Mouse (Mus musculus) layer of hippocampus, adult 2 months (tissue): ENCODE results near the gene Pigk. TPM values are rescaled to one million over a fixed set of nuclear protein-coding genes. Genes with fewer than 3 reads are reported as not detected.
A peak's percentile ranks its signal among the peaks of the same experiment; 100 is the strongest.

Experiments
- DNase-seq, 2 experiments: peaks; one replicate each; pipeline ENCODE4 v3.0.0; 2022; ENCODE audit warnings: low spot score in 2 of 2
- H3K27ac ChIP-seq: fragments of 200-600 bp; 2 replicates; pipeline ENCODE4 v1.8.1; 2022
- H3K4me3 ChIP-seq: fragments of 200-600 bp; 2 replicates; pipeline ENCODE4 v1.8.1; 2022; ENCODE audit warnings: mild to moderate bottlenecking
- CTCF ChIP-seq: fragments of 200-600 bp; conservative IDR thresholded peaks from 2 replicates; pipeline ENCODE4 v1.8.1; 2022; ENCODE audit warnings: antibody characterized with exemption, mild to moderate bottlenecking, moderate library complexity
- total RNA-seq, 2 experiments: library from RNA; stranded (reverse); gene quantifications; 2 replicates each; pipeline ENCODE4 v1.2.3; 2021

Gene Pigk
- total RNA-seq, 2 experiments from 2014 or later: 46.1 to 48.3 TPM

GRCm38 (mm10) chr3:152881706-152882105 is 167.8 kb downstream of the Pigk start:
- no peak for DNase-seq
- Histone ChIP-seq H3K4me3 (no peak overlapping the region), H3K27ac (peak overlapping the region; percentile 70; the same call in 1 of the 2 replicates)
- no peak for TF ChIP-seq CTCF

DNA sequence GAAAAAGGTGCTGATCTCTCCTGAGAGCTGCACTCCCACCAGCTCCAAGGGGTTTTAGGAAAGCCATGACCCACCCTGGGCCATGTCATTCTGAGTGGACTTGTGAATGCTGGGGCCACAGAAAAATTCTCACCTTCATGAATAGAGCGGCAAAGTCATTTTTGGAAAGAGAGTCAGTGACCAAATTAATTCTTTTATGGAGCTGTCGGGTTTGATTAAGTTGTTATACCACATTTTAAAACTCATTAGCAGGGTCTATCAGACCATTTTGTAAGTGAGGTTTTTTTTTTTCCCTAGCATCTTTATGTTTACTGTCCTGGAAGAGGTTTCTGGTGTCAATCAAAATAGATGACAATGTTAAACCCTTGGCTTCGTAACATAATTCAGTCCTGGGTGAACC is 169.7 kb downstream of the Pigk start:
- TF ChIP-seq CTCF: no peak
- DNase-seq: no peak
- H3K4me3 ChIP-seq: no peak overlapping the region
- peak overlapping the region; percentile 70 for H3K27ac ChIP-seq

DNA sequence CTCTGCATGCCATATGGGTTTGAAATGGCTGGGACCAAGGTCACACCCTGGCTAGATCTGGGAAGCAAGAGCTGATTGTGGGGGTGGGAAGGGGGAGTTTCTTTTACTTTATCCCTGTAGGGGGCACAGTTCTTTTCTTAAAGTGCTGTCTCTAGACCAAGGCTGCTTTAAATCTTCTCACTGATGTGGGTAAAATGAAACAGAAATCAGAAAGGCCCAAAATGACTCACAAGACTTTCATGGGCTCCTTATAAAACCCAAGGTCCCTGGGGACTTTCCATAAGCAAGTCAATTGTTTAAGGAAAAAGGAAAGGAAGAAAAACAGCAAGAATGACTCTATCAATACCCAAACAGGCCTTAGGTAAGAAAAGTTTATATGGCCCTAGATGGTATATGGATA is 172.8 kb downstream of the Pigk start:
- Histone ChIP-seq H3K27ac (peak overlapping the region; percentile 51; the same call in 1 of the 2 replicates), H3K4me3 (no peak overlapping the region)
- DNase-seq: no peak
- no peak; the same call in 1 of the 2 replicates for TF ChIP-seq CTCF

DNA sequence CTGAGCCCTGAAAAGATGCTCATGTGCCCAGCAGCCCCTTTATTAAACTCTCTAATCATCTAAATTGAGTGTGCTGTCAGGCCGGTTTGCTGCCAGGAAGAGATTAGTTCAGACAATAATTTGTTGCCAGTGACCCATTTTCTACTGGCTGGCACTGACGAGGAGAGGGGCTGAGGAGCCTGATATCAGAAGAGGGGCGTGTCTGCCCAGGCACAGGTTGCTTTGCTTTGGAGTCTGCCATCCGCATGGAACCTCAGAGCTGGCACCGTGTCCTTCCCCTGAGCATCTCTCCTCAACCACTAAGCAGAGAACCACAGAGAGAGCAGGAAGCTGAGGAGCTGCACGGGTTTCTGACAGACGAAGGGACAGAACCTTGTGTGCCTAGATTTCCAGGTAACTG is 174.2 kb downstream of the Pigk start:
- Histone ChIP-seq H3K27ac (peak overlapping the region; percentile 77), H3K4me3 (no peak overlapping the region)
- no peak for TF ChIP-seq CTCF
- no peak for DNase-seq

DNA sequence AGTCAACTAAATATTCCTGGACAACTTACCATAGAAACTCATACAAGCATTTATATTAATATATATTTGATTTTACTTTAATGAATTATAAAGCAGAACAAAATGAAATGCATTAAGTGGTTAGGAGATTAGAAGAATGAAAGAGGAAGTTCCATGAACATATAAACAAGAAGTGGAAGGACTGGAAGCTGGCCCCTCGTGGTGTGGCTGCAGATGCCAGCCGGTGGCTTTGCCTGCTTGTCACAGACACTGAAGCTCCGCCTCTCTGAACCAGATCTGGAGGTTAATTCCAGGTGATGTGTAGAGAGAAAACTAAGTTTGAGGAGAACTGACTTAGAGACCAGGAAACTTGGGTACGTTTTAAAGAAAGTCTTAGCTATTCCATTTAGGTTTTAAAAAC is 181.0 kb downstream of the Pigk start:
- DNase-seq: no peak
- Histone ChIP-seq H3K27ac (peak overlapping the region; percentile 36; the same call in 1 of the 2 replicates), H3K4me3 (no peak overlapping the region)
- TF ChIP-seq CTCF: no peak

GRCm38 (mm10) chr3:152896111-152896510 is 182.2 kb downstream of the Pigk start:
- no peak for DNase-seq
- no peak overlapping the region for H3K4me3 ChIP-seq
- TF ChIP-seq CTCF: no peak
- peak overlapping the region; percentile 36; the same call in 1 of the 2 replicates for H3K27ac ChIP-seq

GRCm38 (mm10) chr3:152897196-152897595 is 183.3 kb downstream of the Pigk start:
- H3K27ac ChIP-seq: no peak overlapping the region
- DNase-seq: no peak
- no peak for TF ChIP-seq CTCF
- H3K4me3 ChIP-seq: no peak overlapping the region

GRCm38 (mm10) chr3:152898906-152899305 is 185.0 kb downstream of the Pigk start:
- TF ChIP-seq CTCF: no peak
- Histone ChIP-seq H3K4me3 (no peak overlapping the region), H3K27ac (peak overlapping the region; percentile 32; the same call in 1 of the 2 replicates)
- no peak for DNase-seq

DNA sequence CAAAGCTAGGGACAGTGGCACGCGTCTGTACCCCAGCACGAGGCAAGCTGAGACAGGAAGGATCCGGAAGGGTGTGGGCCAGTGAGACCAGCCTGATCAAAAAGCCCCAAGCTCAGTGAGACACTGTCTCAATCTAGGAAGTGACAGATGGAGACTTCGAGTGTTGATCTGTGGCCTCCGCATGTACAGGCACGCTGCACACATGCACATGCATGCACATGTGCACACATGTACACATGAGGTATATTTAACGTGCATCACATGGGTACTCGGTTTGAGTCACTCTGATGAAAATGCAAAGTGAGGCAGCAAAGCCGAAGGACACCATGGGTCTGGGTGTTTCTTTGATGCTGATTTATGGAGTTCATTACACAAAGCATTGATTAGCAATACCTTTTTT is 191.1 kb downstream of the Pigk start:
- Histone ChIP-seq H3K27ac (peak overlapping the region; percentile 83), H3K4me3 (no peak overlapping the region)
- DNase-seq: no peak
- TF ChIP-seq CTCF: no peak

- no peak for DNase-seq
- TF ChIP-seq CTCF: no peak
- no peak overlapping the region for H3K4me3 ChIP-seq
Observed at GRCm38 (mm10) chr3:152905800-152906199, 191.9 kb downstream of the Pigk start.

GRCm38 (mm10) chr3:152907087-152907486 is 193.2 kb downstream of the Pigk start:
- Histone ChIP-seq H3K4me3 (no peak overlapping the region), H3K27ac (peak overlapping the region; percentile 68)
- peak; percentile 60 to 61 for DNase-seq
- TF ChIP-seq CTCF: no peak

More at GRCm38 (mm10) chr3:152905800-152906199, 191.9 kb downstream of the Pigk start:
- H3K27ac ChIP-seq: peak overlapping the region; percentile 83

GRCm38 (mm10) chr3:152907683-152908082 is 193.8 kb downstream of the Pigk start:
- no peak for DNase-seq
- peak overlapping the region; percentile 68; the same call in 1 of the 2 replicates for H3K27ac ChIP-seq
- no peak for TF ChIP-seq CTCF
- H3K4me3 ChIP-seq: no peak overlapping the region

DNA sequence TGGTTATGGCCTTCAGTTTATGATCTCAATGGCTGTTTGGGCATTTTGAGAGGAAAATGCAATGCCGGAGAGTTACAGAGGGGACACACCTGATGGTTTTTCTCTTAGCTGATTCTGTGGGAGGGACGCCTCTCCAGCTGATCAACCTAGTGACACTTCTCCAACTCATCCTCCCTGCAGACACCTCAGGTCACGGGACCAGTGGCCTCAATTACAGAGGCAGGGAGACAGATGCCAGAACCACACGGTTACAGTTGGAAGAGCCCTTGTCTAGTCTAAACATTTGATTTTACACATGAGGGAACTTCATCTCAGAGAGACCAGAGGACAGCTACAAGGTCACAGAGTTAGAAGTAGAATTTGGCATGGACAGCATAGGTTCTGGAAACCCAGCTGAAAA is 197.7 kb downstream of the Pigk start:
- peak overlapping the region; percentile 55; the same call in 1 of the 2 replicates for H3K27ac ChIP-seq
- no peak for TF ChIP-seq CTCF
- no peak for DNase-seq
- no peak overlapping the region for H3K4me3 ChIP-seq

DNA sequence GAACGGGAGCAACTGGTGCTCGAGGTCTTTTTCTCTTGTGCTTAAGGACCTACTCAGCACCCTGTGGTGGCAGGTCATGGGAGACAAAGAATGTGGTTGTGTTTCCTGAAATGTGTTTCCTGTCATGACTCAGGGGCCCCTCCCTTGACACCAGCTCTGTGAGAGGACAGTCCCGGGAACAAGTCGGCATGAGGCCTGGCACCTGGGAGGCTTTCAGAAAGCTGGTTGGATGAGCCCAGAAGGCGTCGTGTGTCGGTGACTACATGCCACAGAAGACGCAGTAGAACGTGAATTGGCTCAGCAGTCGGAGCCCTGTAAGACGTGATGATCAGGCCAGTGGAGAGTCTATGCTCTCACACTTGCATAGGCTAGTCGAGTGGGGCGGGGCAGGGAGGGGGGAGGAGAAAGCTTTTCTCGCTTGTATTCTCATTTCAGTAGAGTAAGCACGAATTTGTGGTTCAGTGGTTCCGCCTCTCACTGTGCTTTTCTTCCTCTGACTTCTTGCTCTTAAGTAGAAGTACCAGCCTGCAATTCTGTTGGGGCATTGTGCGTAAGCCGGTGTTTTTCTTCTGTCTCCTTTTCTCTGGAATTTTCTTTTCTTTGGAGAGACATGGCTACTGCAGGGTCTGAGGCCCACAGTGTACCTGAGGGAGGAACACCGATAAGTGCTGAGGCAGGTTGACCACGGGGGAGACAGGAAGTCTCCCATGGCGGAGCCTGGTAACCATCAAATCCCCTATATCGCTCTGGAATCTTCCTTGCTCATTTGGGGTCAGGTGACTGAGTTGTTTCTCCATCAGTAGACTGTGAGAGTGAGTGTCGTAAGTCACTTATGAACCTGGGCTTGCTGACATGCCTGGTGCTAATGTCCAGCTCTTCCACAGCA is 198.6 kb downstream of the Pigk start:
- no peak for DNase-seq
- peak overlapping the region; percentile 55; the same call in 1 of the 2 replicates for H3K27ac ChIP-seq
- no peak overlapping the region for H3K4me3 ChIP-seq
- no peak for TF ChIP-seq CTCF
